Comparison of ENCODE assay signal across 13 mouse cellular contexts in genomic region chr1:134995954-134996353, GRCm38 (mm10). TPM values are rescaled to one million over a fixed set of nuclear protein-coding genes. Genes with fewer than 3 reads are reported as not detected.
DNase-seq lines count a peak whose midpoint lies in the region; ATAC-seq and TF ChIP-seq lines count a peak whose summit lies in the region.
"Had no signal": no experiment of that assay in that cellular context is flagged by ENCODE, and none has a peak within 500 bp of the region (broad histone marks: within the 10 kb centered on the region; RNA-seq: fewer than 3 reads in every experiment).

No protein-coding gene starts in this region.

- 14% methylated on average over 1 of the region's 1 CpGs for WGBS in lung, postnatal 0 days

- H3K9me3 ChIP-seq in lung, postnatal 0 days (ENCODE audit: low read length) = no peaks in the 10 kb centered on the region
- H3K9me3 ChIP-seq: heart, embryonic 13.5 days; intestine, embryonic 15.5 days had no signal

- no peak overlapping the region for H3K4me2 ChIP-seq in lung, postnatal 0 days (replicated peaks; ENCODE audit: low read depth, low read length)
- H3K4me2 ChIP-seq: heart, embryonic 13.5 days; intestine, embryonic 15.5 days had no signal

- H3K4me1 ChIP-seq in lung, postnatal 0 days (ENCODE audit: insufficient read depth, low read depth, low read length) = no peaks in the 10 kb centered on the region
- H3K4me1 ChIP-seq: intestine, embryonic 15.5 days had no signal

- DNase-seq in heart, adult 11 months = peak; percentile 86
- no peak for DNase-seq in heart, adult 8-10 months (ENCODE audit: low spot score)
- peak; percentile 55 for DNase-seq in lung, postnatal 10 days
- DNase-seq in lung, postnatal 0 days (ENCODE audit: low spot score) = no peak
- peak; percentile 31 for DNase-seq in ZHBTc4 (ENCODE audit: low read depth, low spot score)
- DNase-seq in lung, postnatal 36 days = peak; percentile 32
- no peak for DNase-seq in layer of hippocampus, postnatal 36 days
- no peak for DNase-seq in left cerebral cortex, adult 18-20 months (ENCODE audit: low spot score in 2 of 2)
- DNase-seq: cerebellum, adult 18-20 months; right cerebral cortex, adult 18-20 months had no signal

- H3K27ac ChIP-seq in lung, postnatal 0 days (ENCODE audit: low read length) = no peak overlapping the region
- H3K27ac ChIP-seq: heart, embryonic 13.5 days; intestine, embryonic 15.5 days had no signal

- no peak for ATAC-seq in lung, postnatal 0 days
- ATAC-seq: forebrain, embryonic 14.5 days; intestine, embryonic 15.5 days had no signal

- TF ChIP-seq CTCF in lung, postnatal 0 days (IDR thresholded peaks at IDR 0.05) = no peak

- H3K9ac ChIP-seq in lung, postnatal 0 days (replicated peaks; ENCODE audit: low read depth) = no peak overlapping the region
- H3K9ac ChIP-seq: heart, embryonic 13.5 days; intestine, embryonic 15.5 days had no signal

- TF ChIP-seq EP300 in lung, postnatal 0 days (IDR thresholded peaks at IDR 0.05) = no peak

- H3K27me3 ChIP-seq in lung, postnatal 0 days (replicated peaks; ENCODE audit: insufficient read depth, low read length) = 0 out of 2 replicates have a peak, but pooled peaks cover 9% of the 10 kb centered on the region
- H3K27me3 ChIP-seq: intestine, embryonic 15.5 days had no signal

- no peak overlapping the region for H3K4me3 ChIP-seq in lung, postnatal 0 days (ENCODE audit: low read depth, low read length)
- H3K4me3 ChIP-seq: heart, embryonic 13.5 days; intestine, embryonic 15.5 days had no signal

- H3K36me3 ChIP-seq in lung, postnatal 0 days (ENCODE audit: insufficient read depth, low read length) = no peaks in the 10 kb centered on the region
- H3K36me3 ChIP-seq: heart, embryonic 13.5 days; intestine, embryonic 15.5 days had no signal

RNA-seq across cellular contexts. Expression of gene Ube2t, which starts 33.6 kb away (rescaled TPM):
- total RNA-seq in heart, adult 8-10 months (2022) = 1 to 10 TPM; 5.3 to 9.7 (median 7.4) TPM
- 4.7 and 5.6 TPM in 2 replicates for polyA plus RNA-seq in lung, postnatal 0 days (2015; fragmentation: Nextera tagmentation; extraction: Ambion mirVana)
- 1 to 10 TPM; 2.0 to 2.5 TPM for total RNA-seq in layer of hippocampus, postnatal 36 days (2021)
- total RNA-seq in left cerebral cortex, adult 18-20 months (2021) = 1 to 10 TPM; 1.6 to 1.8 TPM

RNA-seq across cellular contexts. Expression of gene Ppp1r12b, which starts 40.2 kb away (rescaled TPM):
- total RNA-seq in heart, adult 8-10 months (2022) = 100 to 1,000 TPM; 171 to 181 (median 179) TPM
- polyA plus RNA-seq in lung, postnatal 0 days (2015; fragmentation: Nextera tagmentation; extraction: Ambion mirVana) = 5.4 and 6.1 TPM in 2 replicates
- total RNA-seq in layer of hippocampus, postnatal 36 days (2021) = 10 to 100 TPM; 71.9 to 77.8 TPM
- total RNA-seq in left cerebral cortex, adult 18-20 months (2021) = 10 to 100 TPM; 74.7 to 78.5 TPM

Comparison
In these comparisons a context has a peak if more than half of its experiments do, and no peak if none do; other contexts are left out.
1. DNase-seq: peak in heart, adult 11 months (single experiment), lung, postnatal 10 days (single experiment), ZHBTc4 (single experiment) and lung, postnatal 36 days (single experiment); none in heart, adult 8-10 months (single experiment), lung, postnatal 0 days (single experiment), layer of hippocampus, postnatal 36 days (0 of 2) and left cerebral cortex, adult 18-20 months (0 of 2).